Comparison of ENCODE assay signal across 13 mouse cellular contexts in the genomic region with DNA sequence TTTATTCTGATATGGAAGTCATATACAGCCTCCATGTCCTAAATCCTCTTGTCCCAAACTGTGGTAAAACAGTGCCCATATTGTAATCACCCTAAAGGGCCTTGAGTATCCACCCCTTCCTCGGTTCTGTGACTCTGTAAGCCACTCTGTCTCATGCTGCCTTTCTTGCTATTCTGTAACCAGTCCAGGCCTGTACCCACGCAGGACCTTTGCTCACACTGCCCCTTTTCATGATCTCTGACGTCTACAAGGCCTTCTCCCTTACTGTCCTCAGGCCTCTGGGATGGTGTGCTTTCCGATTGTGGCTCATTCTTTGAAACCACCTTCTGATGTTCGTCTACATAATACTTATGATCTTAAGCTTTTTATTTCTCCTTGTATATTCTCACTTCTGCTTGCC. TPM values are rescaled to one million over a fixed set of nuclear protein-coding genes. Genes with fewer than 3 reads are reported as not detected.
DNase-seq lines count a peak whose midpoint lies in the region; ATAC-seq and TF ChIP-seq lines count a peak whose summit lies in the region.
"Had no signal": no experiment of that assay in that cellular context is flagged by ENCODE, and none has a peak within 500 bp of the region (broad histone marks: within the 10 kb centered on the region; RNA-seq: fewer than 3 reads in every experiment).

No protein-coding gene starts in this region.

- H3K9me3 ChIP-seq in hindbrain, embryonic 12.5 days (replicated peaks): no peaks in the 10 kb centered on the region
- no peaks in the 10 kb centered on the region for H3K9me3 ChIP-seq in hindbrain, embryonic 16.5 days (ENCODE audit: control insufficient read depth, low read length)
- H3K9me3 ChIP-seq in midbrain, embryonic 15.5 days: no peaks in the 10 kb centered on the region
- no peaks in the 10 kb centered on the region for H3K9me3 ChIP-seq in midbrain, embryonic 14.5 days (ENCODE audit: control insufficient read depth, low read length)

- no peak overlapping the region for H3ac ChIP-seq in myocyte (ENCODE audit: control insufficient read depth, insufficient read length)

- no peak for ATAC-seq in hindbrain, embryonic 12.5 days (ENCODE audit: low FRiP score)
- no peak for ATAC-seq in hindbrain, embryonic 16.5 days
- ATAC-seq in midbrain, embryonic 15.5 days (replicated peaks): no peak
- ATAC-seq in midbrain, embryonic 14.5 days (ENCODE audit: low FRiP score, low TSS enrichment): no peak

- no peaks in the 10 kb centered on the region for H3K27me3 ChIP-seq in hindbrain, embryonic 12.5 days
- no peaks in the 10 kb centered on the region; the same call in 1 of the 2 replicates for H3K27me3 ChIP-seq in hindbrain, embryonic 16.5 days (replicated peaks; ENCODE audit: control insufficient read depth, insufficient read depth, low read length)
- no peaks in the 10 kb centered on the region for H3K27me3 ChIP-seq in liver, adult 2 months (ENCODE audit: control insufficient read depth, insufficient read depth, low read length)
- H3K27me3 ChIP-seq in midbrain, embryonic 15.5 days (replicated peaks): no peaks in the 10 kb centered on the region
- H3K27me3 ChIP-seq in midbrain, embryonic 14.5 days (ENCODE audit: control insufficient read depth, insufficient read depth, low read length): no peaks in the 10 kb centered on the region
- H3K27me3 ChIP-seq in myocyte (ENCODE audit: control insufficient read depth, insufficient read depth, insufficient read length): no peaks in the 10 kb centered on the region
- no peaks in the 10 kb centered on the region for H3K27me3 ChIP-seq in cerebellum, adult 2 months (ENCODE audit: control insufficient read depth, insufficient read depth, low read length)

- H3K79me2 ChIP-seq in liver, adult 2 months (ENCODE audit: control insufficient read depth, insufficient read depth, low read length): peaks cover 3% of the 10 kb centered on the region; the same call in 1 of the 2 replicates
- peaks cover 14% of the 10 kb centered on the region for H3K79me2 ChIP-seq in myocyte (ENCODE audit: control insufficient read depth, insufficient read depth)

- no peak for TF ChIP-seq POLR2A in liver, adult 2 months (IDR thresholded peaks at IDR 0.05; ENCODE audit: extremely low read depth, insufficient read depth, low read length)
- no peak for TF ChIP-seq POLR2A in myocyte (IDR thresholded peaks at IDR 0.05; ENCODE audit: insufficient read length, low read depth)
- no peak for TF ChIP-seq POLR2A in cerebellum, adult 2 months (IDR thresholded peaks at IDR 0.05; ENCODE audit: borderline replicate concordance, insufficient read depth, low read length)

- TF ChIP-seq CTCF in liver, adult 2 months (IDR thresholded peaks at IDR 0.05; ENCODE audit: low read depth, low read length): no peak
- TF ChIP-seq CTCF in cerebellum, adult 2 months (IDR thresholded peaks at IDR 0.05; ENCODE audit: borderline replicate concordance, insufficient read depth, low read depth, low read length): no peak

- peaks cover 3% of the 10 kb centered on the region; the same call in 1 of the 2 replicates for H3K36me3 ChIP-seq in hindbrain, embryonic 12.5 days
- no peaks in the 10 kb centered on the region for H3K36me3 ChIP-seq in hindbrain, embryonic 16.5 days (ENCODE audit: control insufficient read depth, insufficient read depth, low read length)
- H3K36me3 ChIP-seq in liver, adult 2 months (ENCODE audit: control insufficient read depth, insufficient read depth, low read length): peaks cover 2% of the 10 kb centered on the region
- H3K36me3 ChIP-seq in midbrain, embryonic 15.5 days (replicated peaks): 0 out of 2 replicates have a peak, but pooled peaks cover 3% of the 10 kb centered on the region
- no peaks in the 10 kb centered on the region; the same call in 1 of the 2 replicates for H3K36me3 ChIP-seq in midbrain, embryonic 14.5 days (ENCODE audit: control insufficient read depth, insufficient read depth, low read length)
- H3K36me3 ChIP-seq in myocyte (ENCODE audit: control insufficient read depth, insufficient read depth): no peaks in the 10 kb centered on the region

- no peak overlapping the region for H3K4me3 ChIP-seq in hindbrain, embryonic 12.5 days
- no peak overlapping the region for H3K4me3 ChIP-seq in hindbrain, embryonic 16.5 days (ENCODE audit: low read length)
- H3K4me3 ChIP-seq in liver, adult 2 months (ENCODE audit: insufficient read depth, low read depth, low read length): no peak overlapping the region
- H3K4me3 ChIP-seq in midbrain, embryonic 15.5 days: 0 out of 2 replicates have a peak overlapping the region, but pooled peaks have one; percentile 87
- no peak overlapping the region for H3K4me3 ChIP-seq in midbrain, embryonic 14.5 days (replicated peaks; ENCODE audit: low read depth, low read length)
- H3K4me3 ChIP-seq in myocyte: no peak overlapping the region
- H3K4me3 ChIP-seq in cerebellum, adult 2 months (replicated peaks; ENCODE audit: insufficient read depth, low read depth, low read length): no peak overlapping the region

- H3K27ac ChIP-seq in hindbrain, embryonic 12.5 days: no peak overlapping the region
- H3K27ac ChIP-seq in hindbrain, embryonic 16.5 days (ENCODE audit: low read depth, low read length): no peak overlapping the region
- H3K27ac ChIP-seq in liver, adult 2 months (replicated peaks; ENCODE audit: insufficient read depth, low read depth, low read length): no peak overlapping the region
- no peak overlapping the region for H3K27ac ChIP-seq in midbrain, embryonic 15.5 days
- no peak overlapping the region for H3K27ac ChIP-seq in midbrain, embryonic 14.5 days (replicated peaks; ENCODE audit: low read depth, low read length)
- no peak overlapping the region for H3K27ac ChIP-seq in cerebellum, adult 2 months (ENCODE audit: insufficient read depth, low read length)
- H3K27ac ChIP-seq: gastrocnemius, adult 2 months; kidney, postnatal 0 days had no signal

- peak overlapping the region; percentile 63; the same call in 1 of the 2 replicates for H3K4me2 ChIP-seq in hindbrain, embryonic 12.5 days (replicated peaks)
- no peak overlapping the region; the same call in 1 of the 2 replicates for H3K4me2 ChIP-seq in hindbrain, embryonic 16.5 days (ENCODE audit: low read length)
- no peak overlapping the region for H3K4me2 ChIP-seq in midbrain, embryonic 15.5 days
- no peak overlapping the region for H3K4me2 ChIP-seq in midbrain, embryonic 14.5 days (ENCODE audit: low read length)
- peak overlapping the region; percentile 71 for H3K4me2 ChIP-seq in myocyte (ENCODE audit: low read depth)

- no peak overlapping the region for H3K9ac ChIP-seq in hindbrain, embryonic 12.5 days
- no peak overlapping the region for H3K9ac ChIP-seq in hindbrain, embryonic 16.5 days (ENCODE audit: low read depth, low read length)
- H3K9ac ChIP-seq in liver, adult 2 months (ENCODE audit: low read depth, low read length): no peak overlapping the region
- H3K9ac ChIP-seq in midbrain, embryonic 15.5 days: no peak overlapping the region
- H3K9ac ChIP-seq in midbrain, embryonic 14.5 days (replicated peaks; ENCODE audit: low read length): no peak overlapping the region

- peak; percentile 76 for DNase-seq in liver, adult 2 months (ENCODE audit: extremely low read depth, low read depth, low spot score)
- no peak for DNase-seq in liver
- DNase-seq in midbrain, embryonic 14.5 days: no peak
- DNase-seq in cerebellum, adult 2 months: no peak
- DNase-seq: adrenal gland, postnatal 14 days; cerebellum, postnatal 14 days; gastrocnemius, adult 2 months; heart, adult 18-20 months had no signal

- WGBS in hindbrain, embryonic 12.5 days: 84% methylated on average over 5 of the region's 5 CpGs
- 80% methylated on average over 5 of the region's 5 CpGs for WGBS in hindbrain, embryonic 16.5 days
- WGBS in liver, adult 2 months: 36% methylated on average over 5 of the region's 5 CpGs
- 84% methylated on average over 5 of the region's 5 CpGs for WGBS in midbrain, embryonic 15.5 days
- WGBS in midbrain, embryonic 14.5 days: 83% methylated on average over 5 of the region's 5 CpGs
- 70% methylated on average over 5 of the region's 5 CpGs for whole genome bisulfite sequencing in cerebellum, adult 2 months

- peaks cover 6% of the 10 kb centered on the region; the same call in 1 of the 2 replicates for H3K4me1 ChIP-seq in hindbrain, embryonic 12.5 days
- peaks cover 9% of the 10 kb centered on the region for H3K4me1 ChIP-seq in hindbrain, embryonic 16.5 days (ENCODE audit: control insufficient read depth, insufficient read depth, low read depth, low read length)
- peaks cover 7% of the 10 kb centered on the region; the same call in 1 of the 2 replicates for H3K4me1 ChIP-seq in liver, adult 2 months (ENCODE audit: control insufficient read depth, insufficient read depth, low read length)
- peaks cover 10% of the 10 kb centered on the region for H3K4me1 ChIP-seq in midbrain, embryonic 15.5 days
- H3K4me1 ChIP-seq in midbrain, embryonic 14.5 days (ENCODE audit: control insufficient read depth, insufficient read depth, low read length): peaks cover 5% of the 10 kb centered on the region
- H3K4me1 ChIP-seq in cerebellum, adult 2 months (ENCODE audit: control insufficient read depth, insufficient read depth, low read length): peaks cover 3% of the 10 kb centered on the region; the same call in 1 of the 2 replicates

TF ChIP-seq in myocyte, 11 proteins besides CTCF, POLR2A, EP300 and RAD21:
- TF ChIP-seq MYOG (IDR thresholded peaks at IDR 0.05; ENCODE audit: control insufficient read depth in 1 of 3, insufficient read depth in 1 of 3, insufficient read length in 2 of 3, low read depth in 2 of 3) (no peak), MYOD1 (IDR thresholded peaks at IDR 0.05; ENCODE audit: control insufficient read depth in 1 of 3, insufficient read length in 2 of 3, low read depth in 2 of 3) (no peak), TCF3 (IDR thresholded peaks at IDR 0.05; ENCODE audit: insufficient read length, low read depth) (no peak), CEBPB (IDR thresholded peaks at IDR 0.05; ENCODE audit: insufficient read depth, poor library complexity, severe bottlenecking) (no peak), TCF12 (IDR thresholded peaks at IDR 0.05; ENCODE audit: insufficient read depth, poor library complexity, severe bottlenecking) (no peak)
TF ChIP-seq in myocyte: peak in this region for 0.

RNA-seq across cellular contexts. Expression of gene Vps41, which starts 1.4 kb away (rescaled TPM):
- 105 and 110 TPM in 2 replicates for polyA plus RNA-seq in hindbrain, embryonic 12.5 days (2016; fragmentation: Nextera tagmentation; extraction: Ambion mirVana)
- polyA plus RNA-seq in hindbrain, embryonic 16.5 days (2015; fragmentation: Nextera tagmentation; extraction: Ambion mirVana): 118 and 120 TPM in 2 replicates
- total RNA-seq in liver, adult 2 months (2014; rRNA removed): 41.7 and 43.3 TPM in 2 replicates
- 8.8 and 10.0 TPM in 2 replicates for polyA plus RNA-seq in liver, adult 2 months (2012; rRNA removed)
- polyA plus RNA-seq in midbrain, embryonic 15.5 days (2015; fragmentation: Nextera tagmentation; extraction: Ambion mirVana): 119 and 120 TPM in 2 replicates
- polyA plus RNA-seq in midbrain, embryonic 14.5 days (2014; fragmentation: Nextera tagmentation; extraction: Ambion mirVana): 120 and 144 TPM in 2 replicates
- 20.0 TPM for polyA plus RNA-seq in myocyte (2012; fragmentation: generic; extraction: Trizol)
- 104 and 113 TPM in 2 replicates for polyA plus RNA-seq in cerebellum, adult 2 months (2012; rRNA removed)

Comparison
In these comparisons a context has a peak if more than half of its experiments do, and no peak if none do; other contexts are left out.
1. H3K4me2 ChIP-seq: peak in hindbrain, embryonic 12.5 days (single experiment) and myocyte (single experiment); none in hindbrain, embryonic 16.5 days (single experiment), midbrain, embryonic 15.5 days (single experiment) and midbrain, embryonic 14.5 days (single experiment).